Mouse (Mus musculus) brain, embryonic 18.5 days (tissue): ENCODE data around the gene Hoxa3.

Experiments
- DNase-seq: peaks from one replicate; pipeline ENCODE4 v3.0.0-alpha.2; 2012; ENCODE audit warnings: low read depth, low spot score

Gene Hoxa3

GRCm38 (mm10) chr6:52213119-52213986, at the start of gene Hoxa3, which contains the start of gene Gm28308:
Gene Hoxa3, minus strand, starts transcription at chr6:52213336.
Gene Gm28308, minus strand, starts transcription at chr6:52213339.
- no peak for DNase-seq

DNA sequence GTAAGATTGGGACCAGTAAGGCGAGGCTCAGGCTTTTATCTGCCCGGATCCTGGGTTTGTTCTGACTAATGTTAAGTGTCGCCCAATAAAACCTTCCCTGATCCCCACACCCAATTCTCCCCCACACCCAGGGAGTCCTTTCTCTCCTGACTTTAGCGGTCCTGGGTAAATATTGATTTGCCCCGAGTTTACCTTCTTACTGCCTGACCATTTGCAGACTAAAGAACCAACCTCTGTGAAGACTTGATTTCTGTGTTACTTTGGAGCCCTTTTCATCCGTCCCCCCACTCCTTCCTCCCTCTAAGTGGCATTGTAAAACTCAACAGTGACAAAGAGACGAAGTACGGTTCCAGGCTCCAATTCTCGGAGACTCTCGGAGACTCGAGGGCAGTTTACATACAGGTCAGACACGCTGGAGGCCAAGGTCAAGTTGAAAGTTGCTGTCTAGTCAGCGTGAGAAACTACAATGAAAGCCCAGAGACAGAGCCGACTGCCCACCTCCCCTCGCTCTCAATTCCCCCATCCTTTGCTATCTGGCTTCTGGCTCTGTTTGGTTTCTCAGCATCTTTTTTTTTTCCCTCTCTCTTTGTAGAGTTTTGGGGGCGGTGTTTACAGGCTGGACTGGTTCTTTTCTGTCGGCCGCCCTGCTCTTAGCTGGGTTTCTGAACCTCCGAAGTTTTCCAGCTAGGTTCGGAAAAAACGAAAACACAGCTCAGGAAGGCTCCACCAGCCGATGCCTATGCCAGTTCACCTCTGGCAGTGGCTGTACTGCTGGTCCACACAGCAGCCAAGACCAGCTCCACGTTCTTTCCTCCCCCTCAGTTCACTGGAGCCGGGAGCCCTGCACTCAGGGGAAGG, 49.6 kb upstream of the Hoxa3 start:
- DNase-seq: no peak

DNA sequence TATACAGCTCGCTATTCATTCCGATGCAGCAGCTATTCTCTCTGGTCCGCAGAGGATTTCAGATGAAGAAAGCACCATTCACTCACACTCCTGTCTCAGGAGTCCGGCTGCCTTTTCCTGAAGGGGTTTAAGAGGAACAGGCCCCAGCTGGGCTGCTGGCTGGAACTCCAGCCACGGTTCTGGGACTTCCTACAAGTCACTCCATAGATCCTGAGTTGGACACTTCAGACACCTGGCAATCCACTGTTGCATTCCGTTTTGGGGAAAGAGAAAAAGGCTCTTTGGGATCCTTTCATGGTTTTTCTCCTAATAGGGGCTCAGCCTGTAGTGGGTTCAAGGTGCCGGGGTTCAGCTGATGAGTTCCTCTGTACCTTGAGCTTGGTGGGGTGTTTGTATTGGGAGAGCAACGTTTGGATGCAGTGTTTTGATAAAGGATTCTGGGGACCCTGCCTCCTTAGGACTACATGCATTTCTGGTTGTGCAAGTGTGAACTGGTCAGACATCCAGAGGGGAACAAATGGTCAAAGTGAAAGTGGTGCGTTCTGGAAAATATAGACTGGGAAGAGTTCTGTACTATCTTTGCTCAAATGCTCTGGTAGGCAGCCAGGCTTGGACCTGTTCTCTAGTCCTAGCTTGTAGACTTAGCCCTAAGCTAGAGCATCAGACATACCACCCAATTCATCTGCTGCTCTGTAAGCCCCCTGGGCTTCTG, 48.8 kb upstream of the Hoxa3 start:
- no peak for DNase-seq

DNA sequence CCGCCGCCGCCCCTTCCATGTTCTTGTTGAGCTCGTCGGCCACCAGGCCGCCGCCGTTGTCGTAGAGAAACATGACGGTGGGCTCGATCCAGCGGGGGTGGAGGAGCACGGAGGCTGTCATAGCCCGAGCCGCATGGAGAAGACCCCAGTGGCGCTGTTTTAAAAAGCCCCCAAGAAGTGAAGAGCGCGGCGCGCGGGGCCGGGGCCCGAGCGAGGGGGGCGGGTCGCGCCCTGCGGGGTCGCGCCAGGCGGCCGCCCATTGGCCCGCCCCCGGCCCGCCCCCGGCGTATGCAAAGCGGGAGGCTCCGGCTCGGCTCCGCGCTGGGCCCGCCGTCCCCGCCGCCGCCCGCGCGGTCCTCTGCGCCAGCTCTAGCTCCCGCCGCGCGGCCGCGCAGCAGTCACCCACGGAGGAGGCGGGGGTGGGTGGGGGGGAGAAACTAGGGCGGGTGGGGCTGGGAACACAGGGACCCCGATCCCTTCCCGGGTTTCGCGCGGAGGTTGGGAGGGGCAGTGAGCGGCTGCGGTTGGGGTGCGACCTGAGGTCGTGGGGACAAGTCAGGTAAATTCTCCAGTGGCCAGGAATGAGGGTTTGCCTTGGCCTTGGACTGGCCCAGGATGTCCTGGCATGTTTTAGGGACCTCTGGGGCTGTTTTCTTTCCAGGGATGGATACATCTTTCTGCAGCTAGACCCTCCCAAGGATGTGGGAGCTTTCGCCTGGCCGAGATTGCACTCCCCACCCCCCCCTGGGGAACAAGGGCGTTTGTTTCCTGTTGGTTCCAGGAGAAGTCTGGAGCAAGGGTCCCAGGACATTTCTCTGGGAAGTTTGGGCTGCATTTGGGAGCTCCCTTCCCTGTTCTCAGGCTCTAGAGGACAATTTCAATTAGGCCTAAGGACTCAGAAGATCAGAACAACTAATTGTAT, 47.8 kb upstream of the Hoxa3 start, which contains the start of gene Hoxa13:
Gene Hoxa13, minus strand, starts transcription at position 227 of the 922 bp plus-strand sequence.
- no peak for DNase-seq

GRCm38 (mm10) chr6:52259811-52260261, 46.7 kb upstream of the Hoxa3 start:
- DNase-seq: no peak

DNA sequence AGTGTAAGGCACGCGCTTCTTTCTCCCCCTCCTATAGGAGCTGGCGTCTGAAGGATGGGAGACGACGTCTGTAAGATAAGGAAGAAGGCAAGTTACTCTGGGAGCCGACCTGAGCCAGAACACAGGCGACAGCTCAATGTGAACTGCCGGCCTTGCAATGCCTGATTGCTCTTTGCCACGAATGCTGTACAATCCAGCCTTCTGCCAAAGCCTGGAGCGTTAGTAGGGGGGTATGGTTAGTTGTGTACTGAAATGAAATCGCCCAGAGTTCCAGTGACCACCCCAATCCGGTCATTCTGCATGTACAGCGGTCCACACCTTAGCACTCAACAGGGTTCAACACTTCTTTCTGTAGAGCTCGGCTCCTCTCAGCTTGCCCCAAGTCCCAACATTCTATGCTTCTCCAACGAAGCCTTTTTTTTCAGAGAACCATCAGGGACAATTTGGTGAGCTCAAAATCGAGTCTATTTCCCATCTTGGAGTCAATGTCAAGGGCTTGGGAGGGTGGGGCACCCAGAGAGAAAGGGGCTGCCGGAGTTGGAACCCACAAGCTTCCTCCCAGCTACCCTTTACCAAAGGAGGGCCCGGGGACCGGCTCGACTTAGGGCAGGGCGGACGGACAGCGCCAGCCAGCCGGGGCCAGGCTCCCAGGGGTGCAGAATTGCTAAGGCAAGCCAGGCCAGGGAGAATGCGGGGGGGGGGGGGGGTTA, 46.1 kb upstream of the Hoxa3 start:
- no peak for DNase-seq

DNA sequence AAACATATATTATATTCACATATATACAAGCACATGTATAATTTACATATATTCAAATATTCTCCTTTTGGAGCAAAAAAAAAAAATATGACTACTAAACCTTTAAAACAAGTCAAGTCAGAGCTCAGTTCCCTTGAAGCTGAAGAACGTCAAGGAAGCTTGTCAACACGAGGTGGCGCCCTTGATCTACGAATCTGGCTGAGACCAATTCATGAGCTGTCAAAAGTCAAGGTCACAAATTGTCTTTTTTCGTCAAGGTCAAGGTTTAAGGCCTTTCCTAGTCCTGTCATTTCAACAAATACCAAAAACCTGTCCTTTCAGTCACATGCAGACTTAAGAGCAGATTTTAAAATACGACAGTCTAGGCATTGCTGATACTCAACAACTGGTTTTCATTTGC, 43.8 kb upstream of the Hoxa3 start:
- DNase-seq: no peak

- DNase-seq: no peak
Measured at GRCm38 (mm10) chr6:52253511-52254500, 40.7 kb upstream of the Hoxa3 start.

GRCm38 (mm10) chr6:52252775-52253376, 39.7 kb upstream of the Hoxa3 start:
- DNase-seq: no peak

GRCm38 (mm10) chr6:52252016-52252774, 39.1 kb upstream of the Hoxa3 start:
- no peak for DNase-seq

DNA sequence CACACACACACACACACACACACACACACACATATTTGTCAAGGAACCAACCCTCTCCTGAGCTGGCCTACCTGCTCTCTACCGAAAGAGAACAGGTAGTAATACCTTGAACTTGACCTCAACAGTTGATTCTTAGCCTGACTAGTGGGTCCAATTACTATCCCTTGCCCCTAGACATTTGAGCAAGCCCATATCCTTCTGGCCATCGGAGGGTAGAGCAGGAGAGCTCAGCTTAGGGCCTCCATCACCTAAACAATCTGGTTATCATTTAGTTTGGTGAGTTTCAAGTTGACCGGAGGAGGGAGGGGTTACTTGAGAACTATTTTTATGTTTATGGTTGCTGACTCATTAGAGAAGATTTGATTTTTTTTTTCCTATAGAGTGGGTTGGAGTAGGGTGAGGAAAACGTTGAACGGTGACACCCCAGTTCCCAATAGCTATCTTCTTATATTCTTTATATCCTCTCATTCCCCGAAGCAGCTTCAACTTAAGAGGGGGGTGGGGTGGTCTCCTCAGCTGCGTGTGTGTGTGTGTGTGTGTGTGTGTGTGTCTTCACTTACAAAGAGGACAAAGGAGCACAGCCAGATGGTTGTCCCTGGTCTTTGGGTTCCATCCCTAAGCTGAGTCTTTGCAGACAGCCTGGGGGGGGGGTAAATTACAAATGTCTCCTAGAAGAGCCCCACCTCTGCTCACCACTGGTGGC, 38.2 kb upstream of the Hoxa3 start:
- no peak for DNase-seq

GRCm38 (mm10) chr6:52249826-52250225, 36.7 kb upstream of the Hoxa3 start:
- DNase-seq: no peak

GRCm38 (mm10) chr6:52249415-52249738, 36.2 kb upstream of the Hoxa3 start:
- DNase-seq: no peak

DNA sequence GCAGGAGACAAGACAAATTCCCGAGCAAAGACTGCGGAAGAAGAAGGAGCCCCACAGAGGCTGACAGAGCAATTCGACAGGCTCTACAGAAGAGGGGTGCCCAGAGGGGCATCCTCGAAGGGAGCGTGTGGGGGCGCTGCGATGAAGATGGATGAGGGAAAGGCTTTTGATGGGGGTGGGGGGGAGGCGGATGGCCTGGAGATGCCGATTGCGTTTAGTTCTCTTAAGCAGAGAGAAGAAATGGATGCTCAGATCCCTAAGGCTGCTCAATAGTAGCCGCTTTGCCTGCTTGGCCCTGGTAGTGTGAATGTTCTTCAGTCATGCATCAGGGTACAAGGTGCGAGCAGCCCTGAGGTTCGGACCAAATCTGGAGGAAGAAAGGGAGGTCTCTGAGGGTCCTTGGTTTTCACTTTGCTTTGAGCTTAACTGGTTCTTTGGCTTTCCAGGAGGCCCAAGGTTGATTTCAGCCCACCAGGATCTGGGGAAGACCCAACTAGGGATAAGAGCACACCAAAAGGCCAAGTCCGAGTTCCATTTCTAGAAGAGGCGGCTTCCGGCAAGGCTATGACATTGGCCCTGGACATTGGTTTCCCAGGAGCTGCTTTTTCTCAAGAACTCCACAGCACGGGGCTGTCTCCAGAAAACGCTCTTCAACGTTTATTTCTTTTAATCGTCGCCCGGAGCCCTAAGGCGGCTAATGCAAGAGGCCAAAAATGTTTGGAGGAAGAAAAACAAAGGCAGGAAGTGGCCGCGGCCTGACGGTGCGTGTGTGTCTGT, 35.7 kb upstream of the Hoxa3 start:
- DNase-seq: no peak

GRCm38 (mm10) chr6:52247766-52248637, 34.9 kb upstream of the Hoxa3 start:
- DNase-seq: no peak
